Mouse (Mus musculus): ENCODE measurements around the gene Gcnt2.
"Not testable (repeated sequence)": the region's sequence is repeated elsewhere in the genome, so short reads cannot be mapped to it uniquely, and the experiment has no call there.

Gene Gcnt2

DNA sequence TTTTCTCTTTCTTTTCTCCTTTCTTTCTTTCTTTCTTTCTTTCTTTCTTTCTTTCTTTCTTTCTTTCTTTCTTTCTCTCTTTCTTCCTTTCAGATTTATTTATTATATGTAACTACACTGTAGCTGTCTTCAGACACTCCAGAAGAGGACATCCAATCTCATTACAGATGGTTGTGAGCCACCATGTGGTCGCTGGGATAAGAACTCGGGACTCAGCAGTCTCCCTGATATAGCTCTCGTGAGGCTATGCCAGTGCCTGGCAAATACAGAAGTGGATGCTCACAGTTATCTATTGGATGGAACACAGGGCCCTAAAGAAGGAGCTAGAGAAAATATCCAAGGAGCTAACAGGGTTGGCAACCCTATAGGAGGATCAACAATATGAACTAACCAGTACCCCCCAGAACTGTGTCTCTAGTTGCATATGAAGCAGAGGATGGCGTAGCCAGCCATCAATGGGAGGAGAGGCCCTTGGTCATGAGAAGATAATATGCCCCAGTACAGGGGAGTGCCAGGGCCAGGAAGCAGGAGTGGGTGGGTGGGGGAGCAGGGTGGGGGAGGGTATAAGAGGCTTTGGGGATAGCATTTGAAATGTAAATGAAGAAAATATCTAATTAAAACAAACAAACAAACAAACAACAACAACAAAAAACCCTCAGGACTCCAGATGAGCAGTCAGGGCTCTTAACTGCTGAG, 128.2 kb downstream of the Gcnt2 start:
- DNase-seq (ENCODE audit: low read depth, low spot score), result not testable (repeated sequence)

DNA sequence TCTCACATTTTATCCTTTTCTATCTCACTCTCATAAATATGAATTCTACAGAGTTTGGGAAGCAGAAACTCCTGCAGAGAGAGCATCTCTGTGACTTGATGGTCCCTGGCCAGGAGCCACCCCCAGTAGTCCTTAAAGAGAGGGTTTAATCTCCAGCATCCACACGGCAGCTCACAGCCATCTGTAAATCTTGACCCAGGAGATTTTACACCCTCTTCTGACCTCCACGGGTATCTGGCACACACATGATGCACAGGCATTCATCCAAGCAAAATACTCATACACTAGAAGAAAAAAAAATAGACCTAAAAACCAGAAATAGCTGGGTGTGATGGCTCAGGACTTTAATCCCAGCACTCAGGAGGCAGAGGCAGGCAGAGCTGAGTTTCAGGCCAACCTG, 128.9 kb downstream of the Gcnt2 start:
- no peak for DNase-seq (ENCODE audit: low read depth, low spot score)

DNA sequence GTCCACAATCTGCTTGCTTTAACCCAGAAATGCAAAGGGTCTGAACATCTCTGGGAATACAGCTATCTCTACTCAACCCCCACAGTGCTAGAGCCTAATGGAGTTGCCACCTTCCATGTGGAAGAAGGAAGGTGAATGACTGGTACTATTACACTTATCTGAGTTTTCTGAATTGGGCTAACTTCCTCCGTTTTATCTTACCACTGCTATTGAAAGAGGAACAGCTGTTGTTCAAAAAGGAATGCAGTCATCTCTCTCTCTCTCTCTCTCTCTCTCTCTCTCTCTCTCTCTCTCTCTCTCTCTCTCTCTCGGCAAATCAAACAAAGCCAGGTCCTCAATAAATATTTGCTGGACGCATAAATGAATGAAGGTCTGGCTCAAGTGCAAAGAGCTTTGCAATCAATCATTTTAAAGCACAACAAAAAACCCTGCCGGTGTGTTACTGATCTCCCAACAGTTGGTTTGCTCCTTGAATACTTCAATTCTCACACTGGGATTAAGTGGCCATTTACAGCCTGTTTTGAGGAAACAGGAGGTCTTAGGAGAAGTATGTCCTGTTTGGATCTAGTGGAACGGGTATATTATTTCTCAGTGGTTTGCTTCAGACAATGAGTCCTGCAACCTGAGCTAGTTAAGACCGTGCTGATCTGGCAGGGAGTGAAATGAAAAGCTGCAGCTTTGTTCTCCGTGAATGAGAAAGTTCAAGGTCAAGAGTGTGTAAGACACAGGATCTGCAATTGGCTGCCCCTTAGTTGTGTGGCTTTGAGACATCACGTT, 135.1 kb downstream of the Gcnt2 start:
- peak; percentile 49 for DNase-seq (ENCODE audit: low read depth, low spot score)

DNA sequence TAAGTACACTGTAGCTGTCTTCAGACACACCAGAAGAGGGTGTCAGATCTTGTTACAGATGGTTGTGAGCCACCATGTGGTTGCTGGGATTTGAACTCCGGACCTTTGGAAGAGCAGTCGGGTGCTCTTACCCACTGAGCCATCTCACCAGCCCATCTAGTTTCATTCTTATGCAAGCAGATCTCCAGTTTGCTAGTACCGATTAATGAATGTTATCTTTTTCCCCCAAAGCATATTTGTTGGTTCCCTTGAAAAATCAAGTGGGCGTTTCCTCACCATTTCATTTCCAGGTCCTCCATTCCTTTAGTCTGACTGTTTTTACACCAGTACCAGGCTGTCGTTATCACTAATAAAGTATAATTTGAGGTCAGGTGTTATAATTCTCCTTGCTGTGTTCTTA, 139.0 kb downstream of the Gcnt2 start:
- DNase-seq (ENCODE audit: low read depth, low spot score), result not testable (repeated sequence)

DNA sequence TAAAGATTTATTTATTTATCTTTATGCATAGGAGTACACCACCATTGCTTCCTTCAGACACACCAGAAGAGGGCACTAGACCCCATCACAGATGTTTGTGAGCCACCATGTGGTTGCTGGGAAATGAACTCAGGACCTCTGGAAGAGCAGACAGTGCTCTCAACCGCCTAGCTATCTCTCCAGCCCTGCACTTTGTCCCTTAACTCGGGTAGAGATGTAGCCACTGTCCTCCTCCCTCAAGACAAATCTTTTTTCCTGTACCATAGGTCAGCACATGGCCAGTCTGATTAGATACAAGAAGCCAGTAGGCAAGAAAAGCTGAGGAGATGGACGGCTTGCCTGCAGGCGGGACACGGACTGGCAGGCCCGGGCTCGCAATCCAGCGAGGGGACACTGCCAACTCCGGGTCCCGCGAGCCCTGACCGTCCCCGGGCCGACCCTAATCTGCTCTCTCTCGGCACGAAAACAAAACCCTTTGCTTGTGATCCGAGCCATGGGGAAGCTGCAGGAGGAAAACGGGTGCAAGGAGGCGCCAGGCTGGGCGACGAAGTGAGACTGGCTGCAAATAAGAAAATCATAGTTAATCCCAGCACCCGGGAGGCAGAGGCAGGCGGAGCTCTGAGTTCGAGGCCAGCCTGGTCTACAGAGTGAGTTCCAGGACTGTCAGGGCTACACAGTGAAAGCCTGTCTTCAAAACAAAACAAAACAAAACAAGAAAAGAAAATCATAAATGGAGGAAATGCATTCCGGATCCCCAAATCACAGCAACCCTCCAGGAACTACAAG, 140.8 kb downstream of the Gcnt2 start:
- DNase-seq (ENCODE audit: low read depth, low spot score), result peak; percentile 41

DNA sequence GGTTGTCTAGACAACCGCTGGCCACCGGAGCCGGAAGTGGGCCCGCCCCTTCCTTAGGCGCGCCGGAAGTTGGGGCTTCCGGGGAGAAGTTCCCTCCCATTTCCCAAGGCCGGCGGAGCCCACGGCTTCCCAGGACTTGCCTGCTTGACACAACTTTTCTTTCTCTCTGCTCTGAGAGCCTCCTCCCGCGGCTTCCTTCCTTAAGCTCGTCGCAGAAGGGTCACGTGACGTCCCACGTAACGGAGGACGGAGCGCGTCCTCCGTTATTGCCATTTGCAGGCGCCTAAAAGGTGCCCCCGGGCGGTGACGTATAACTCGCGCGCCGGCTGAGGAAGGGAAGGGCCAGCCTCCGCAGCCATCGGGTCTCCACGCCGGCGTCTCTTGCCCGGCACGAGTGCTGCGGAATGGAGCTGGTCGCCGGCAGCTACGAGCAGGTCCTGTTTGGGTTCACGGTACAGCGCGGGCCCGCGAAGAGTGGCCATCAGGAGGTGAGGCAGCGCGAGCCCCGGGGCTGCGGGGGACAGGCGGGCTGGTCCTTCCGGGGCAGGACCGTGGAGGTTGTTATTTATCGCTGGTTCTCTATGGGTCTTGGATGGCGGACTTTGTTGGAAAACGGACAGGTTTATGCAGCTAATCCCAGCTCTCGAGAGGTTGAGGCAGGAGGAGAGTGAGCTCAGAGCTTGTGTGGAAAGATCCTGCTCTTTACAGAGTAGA, 141.5 kb downstream of the Gcnt2 start, which contains the start of gene Pak1ip1:
Gene Pak1ip1, plus strand, starts transcription at position 98 of the 714 bp plus-strand sequence.
- DNase-seq (ENCODE audit: low read depth, low spot score), result peak; percentile 97

DNA sequence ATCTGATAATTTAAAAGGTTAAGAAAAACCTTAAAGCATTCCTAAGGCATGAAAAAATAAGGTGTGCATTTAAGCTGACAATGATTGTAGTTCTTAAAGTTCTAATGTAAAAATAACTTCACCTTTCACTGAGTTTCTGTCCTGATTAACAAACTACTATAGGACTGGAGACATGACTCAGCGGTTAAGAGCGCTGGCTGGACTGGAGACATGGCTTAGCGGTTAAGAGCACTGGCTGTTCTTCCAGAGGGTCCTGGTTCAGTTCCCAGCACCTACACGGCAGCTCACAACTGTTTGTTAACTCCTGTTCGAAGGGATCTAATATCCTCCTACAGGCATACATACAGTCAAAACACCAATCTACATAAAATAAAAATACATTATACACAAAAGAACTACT, 142.4 kb downstream of the Gcnt2 start:
- no peak for DNase-seq (ENCODE audit: low read depth, low spot score)

DNA sequence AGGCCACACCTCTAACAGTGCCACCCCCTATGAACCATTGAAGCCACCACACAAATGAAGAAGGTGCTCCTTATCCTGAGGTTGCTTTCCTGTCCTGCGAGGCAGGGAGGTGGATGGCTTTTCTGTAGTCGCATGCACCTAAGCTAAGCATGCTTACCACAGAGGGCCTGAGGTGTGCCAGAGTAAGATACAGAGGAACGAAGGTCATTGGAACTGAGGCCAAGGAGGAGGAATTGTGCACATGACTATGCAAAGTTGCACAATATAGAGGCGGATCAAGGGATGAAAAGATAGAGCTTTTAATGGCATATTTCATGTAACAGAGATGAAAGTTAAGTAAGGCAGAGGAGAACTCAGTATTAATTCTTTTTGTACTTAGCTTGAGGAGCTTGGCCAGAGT, 146.7 kb downstream of the Gcnt2 start:
- no peak for DNase-seq (ENCODE audit: low read depth, low spot score)

DNA sequence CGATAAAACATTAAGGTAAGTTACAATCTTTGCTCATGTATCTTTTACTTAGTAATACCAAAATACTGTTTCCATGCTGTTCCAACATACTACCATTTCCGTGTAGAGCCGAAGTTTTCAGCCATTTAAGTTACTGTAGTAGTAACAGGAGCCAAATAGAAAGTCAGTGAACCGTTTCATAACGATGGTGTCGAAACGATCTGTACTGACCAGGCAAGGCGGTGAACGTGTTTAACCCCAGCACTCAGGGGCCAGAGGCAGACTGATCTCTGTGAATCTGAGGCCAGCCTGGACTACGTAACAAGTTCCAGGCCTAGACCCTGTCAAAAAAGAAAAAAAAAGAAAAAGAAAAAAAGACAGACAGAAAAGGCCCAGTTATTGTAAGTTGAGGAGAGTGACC, 148.7 kb downstream of the Gcnt2 start:
- DNase-seq (ENCODE audit: low read depth, low spot score), result no peak

DNA sequence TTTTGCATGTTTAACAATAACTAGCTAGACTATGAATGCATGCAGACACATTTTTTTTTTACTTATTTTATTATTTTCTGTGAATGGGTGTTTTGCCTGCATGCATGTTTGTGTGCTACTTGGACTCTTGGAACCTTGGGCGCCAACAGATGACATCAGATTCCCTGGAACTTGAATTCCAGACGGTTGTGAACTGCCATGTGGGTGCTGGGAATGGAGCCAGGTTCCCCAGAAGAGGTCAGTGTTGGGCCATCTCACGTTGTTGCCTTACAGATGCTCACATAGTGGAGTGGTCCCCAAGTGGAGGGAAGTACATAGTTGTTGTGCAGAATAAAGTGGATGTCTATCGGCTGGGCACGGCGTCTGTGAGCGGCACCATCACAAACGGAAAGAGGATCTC, 149.4 kb downstream of the Gcnt2 start:
- peak; percentile 55 for DNase-seq (ENCODE audit: low read depth, low spot score)
